Mouse (Mus musculus) A20 (cell line): ENCODE measurements around the gene Cldn10.

Experiments used
- DNase-seq: peaks from one replicate; pipeline ENCODE4 v3.0.0-alpha.2; 2011; ENCODE audit warnings: low read depth, low spot score

Cldn10 gene

DNA sequence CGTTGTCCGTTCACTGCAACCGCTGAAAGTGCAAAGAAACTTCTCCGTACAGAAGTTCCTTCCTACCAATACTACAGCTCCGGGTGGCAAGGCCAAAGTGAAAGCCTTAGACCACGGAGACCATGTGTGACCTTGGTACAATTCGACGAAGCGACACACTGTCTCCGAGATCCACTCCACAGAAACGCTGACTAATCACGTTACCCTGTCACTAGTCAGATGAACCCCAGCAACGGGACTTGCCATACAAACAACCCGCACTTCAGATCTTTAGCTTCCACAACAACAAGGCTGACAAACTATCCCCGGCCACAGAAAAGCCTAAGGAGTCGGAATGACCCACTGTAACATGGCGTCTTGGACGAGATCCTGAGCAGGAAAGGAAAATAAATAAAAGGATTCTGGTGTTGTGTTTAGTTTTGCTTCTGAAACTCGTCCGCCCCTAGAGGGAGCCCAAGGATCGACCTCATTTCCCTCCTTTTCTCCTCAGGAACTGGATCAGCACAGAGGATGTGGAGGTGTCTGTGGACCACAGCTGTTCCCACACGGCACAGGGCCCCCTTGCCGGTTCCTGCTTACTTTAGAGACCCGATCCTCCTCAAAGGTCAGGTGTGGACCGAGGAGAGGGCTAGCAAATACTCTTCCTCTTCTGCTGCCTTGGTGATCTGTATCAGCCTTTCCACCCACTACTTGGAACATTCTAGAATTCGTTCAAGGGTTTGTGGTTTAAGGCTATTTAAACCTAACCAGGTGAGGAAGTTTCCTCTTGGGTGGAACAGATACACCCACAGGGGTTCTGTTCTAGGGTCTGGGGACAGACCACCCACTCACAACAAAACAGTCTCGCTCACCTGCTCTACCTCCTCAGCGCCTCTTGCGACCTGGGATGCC, 122.9 kb downstream of the Cldn10 start:
- DNase-seq: peak; percentile 35

DNA sequence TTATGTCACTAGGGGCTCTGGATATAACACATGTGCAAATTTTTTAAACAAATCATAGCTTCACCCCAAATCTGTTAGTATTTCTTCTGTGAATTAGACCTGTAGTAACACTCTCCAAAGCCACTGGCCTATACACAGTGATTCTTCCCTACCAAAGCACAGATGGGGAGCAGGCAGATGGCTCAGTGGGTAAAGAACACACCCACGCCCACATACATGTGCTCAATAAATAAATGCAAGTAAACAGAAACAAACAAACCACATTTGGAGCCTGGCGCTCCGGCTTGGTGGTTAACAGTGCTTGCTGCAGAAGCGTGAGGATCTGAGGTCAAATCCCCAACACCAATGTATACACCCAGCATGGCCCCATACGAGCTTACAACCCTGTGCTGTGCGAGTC, 123.8 kb downstream of the Cldn10 start:
- DNase-seq: no peak

DNA sequence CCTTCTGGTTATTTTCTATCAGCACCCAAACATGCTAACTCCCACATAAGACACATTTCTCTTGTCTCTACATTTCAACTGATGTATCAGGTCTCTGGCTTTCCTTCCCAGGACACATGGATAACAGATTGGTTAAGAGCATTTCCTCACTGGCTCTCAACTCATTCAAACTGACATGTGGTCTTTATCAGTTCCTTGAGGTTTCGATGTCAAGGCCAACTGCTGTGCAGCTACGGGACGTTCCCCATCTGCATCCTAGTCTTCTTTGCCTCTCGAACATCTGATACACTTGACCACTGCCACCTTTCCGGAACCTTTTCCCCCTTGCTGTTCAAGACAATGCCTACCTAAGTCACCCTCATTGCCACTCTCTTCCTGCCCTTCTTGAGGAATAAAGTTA, 125.9 kb downstream of the Cldn10 start:
- DNase-seq: no peak

DNA sequence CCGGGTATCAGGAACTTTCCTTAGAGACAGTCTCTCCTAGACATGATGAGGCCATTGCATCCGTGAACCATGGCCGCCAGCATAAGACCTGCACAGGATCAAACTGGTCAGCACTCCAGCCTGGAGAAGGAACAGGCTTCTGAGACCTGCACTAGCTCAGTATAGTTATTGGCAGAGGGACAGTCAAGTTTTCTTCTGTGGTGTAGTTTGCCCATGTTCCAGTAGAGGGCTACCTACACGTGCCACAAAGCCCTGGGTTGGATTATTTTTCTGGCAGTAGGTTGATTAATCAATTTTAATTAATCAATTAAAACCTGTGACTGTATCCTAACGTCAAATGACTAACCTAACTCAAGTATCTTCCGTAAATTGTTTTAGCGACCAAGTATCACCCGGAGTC, 131.3 kb downstream of the Cldn10 start:
- peak; percentile 46 for DNase-seq

DNA sequence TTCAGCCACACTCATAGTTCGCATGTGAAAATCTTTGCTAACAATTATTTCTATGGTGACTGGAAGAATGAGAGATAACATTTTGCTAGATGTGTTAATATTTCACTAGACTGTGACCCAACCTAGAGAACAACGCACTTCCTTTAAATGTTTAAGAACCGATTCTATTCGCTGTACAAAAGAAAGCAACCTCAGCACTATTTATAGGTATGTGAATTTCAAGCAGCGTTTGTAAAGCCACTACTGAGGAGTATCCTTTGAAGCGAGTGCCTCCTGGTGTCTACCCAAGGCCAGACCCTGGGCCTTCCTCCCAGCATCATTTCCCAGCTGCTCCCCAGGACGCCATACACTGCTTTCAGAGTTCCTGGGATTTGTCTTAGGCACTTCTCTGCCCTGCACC, 132.9 kb downstream of the Cldn10 start:
- no peak for DNase-seq

DNA sequence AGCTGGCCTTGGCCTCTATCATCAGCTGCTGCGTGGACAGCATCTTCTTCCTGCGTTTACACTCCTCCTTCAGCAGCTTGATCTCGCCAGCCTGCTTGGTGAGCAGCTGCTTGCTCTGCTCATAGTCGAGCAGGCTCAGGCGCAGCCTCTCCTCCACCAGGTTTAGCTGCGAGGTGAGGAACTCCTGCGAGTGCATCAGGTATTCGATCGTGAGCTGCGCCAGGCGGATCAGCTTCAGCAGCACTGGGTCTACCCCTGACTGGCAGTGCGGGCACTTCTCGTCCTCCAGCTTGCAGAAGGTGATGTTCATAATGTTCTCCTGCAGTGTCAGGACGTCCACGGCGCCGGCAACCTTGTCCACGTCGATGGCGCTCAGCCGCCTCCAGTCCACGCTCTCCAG, 134.5 kb downstream of the Cldn10 start:
- no peak for DNase-seq

DNA sequence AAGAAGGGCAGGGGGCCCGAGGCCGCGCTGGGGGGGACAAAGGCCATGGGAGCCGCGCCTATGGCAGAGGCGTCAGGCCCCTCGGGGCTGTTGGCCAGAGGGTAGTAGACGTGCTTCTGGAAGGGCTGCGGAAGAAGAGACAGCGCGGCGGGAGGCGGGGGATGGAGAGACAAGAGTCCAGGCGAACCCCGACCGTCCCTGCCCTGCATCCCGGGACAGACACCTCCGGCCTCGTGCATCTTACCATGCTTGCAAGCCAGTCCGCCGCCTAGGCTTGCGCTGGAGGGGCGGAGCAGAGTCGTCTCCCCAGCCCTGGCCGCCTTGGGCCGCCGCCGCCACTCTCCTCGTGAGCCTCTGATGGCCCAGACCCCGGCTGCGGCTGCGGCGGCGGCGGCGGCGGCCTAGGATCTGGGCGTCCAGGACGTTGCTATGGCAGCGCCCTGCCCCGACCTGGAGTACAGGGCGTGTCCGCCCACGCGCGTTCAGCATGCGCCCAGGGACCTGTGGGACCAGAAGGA, 135.0 kb downstream of the Cldn10 start:
- DNase-seq: no peak
